Comparison of ENCODE assay signal across 14 mouse cellular contexts in genomic region chr2:108795145-108795544, GRCm38 (mm10).
A peak's percentile ranks its signal among the peaks of the same experiment; 100 is the strongest.
DNase-seq lines count a peak whose midpoint lies in the region; ATAC-seq lines count a peak whose summit lies in the region.
"Had no signal": no experiment of that assay in that cellular context is flagged by ENCODE, and none has a peak within 500 bp of the region (broad histone marks: within the 10 kb centered on the region; RNA-seq: fewer than 3 reads in every experiment).

No protein-coding gene starts in this region.

- peak; percentile 73 for ATAC-seq in frontal cortex, adult (ENCODE audit: low TSS enrichment)
- ATAC-seq: forebrain, embryonic 14.5 days; intestine, embryonic 15.5 days had no signal

- DNase-seq in frontal cortex, postnatal 36 days (ENCODE audit: low spot score in 2 of 2): no peak
- peak; percentile 48 for DNase-seq in embryo, embryonic 10.5 days (ENCODE audit: low spot score)
- peak; percentile 4 for DNase-seq in forelimb bud, embryonic 11.5 days (ENCODE audit: low read depth, low spot score)
- no peak for DNase-seq in cerebellum, adult 9-11 months
- no peak for DNase-seq in cerebellum, postnatal 14 days
- no peak for DNase-seq in spleen, postnatal 14 days (ENCODE audit: low spot score in 2 of 2)
- DNase-seq: adrenal gland, postnatal 10 days; cerebellum, adult 11-12 months; cerebellum, postnatal 10 days; gastrocnemius, postnatal 25 days; kidney, adult 18-20 months had no signal

Comparison
In these comparisons a context has a peak if more than half of its experiments do, and no peak if none do; other contexts are left out.
1. DNase-seq: peak in embryo, embryonic 10.5 days (single experiment) and forelimb bud, embryonic 11.5 days (single experiment); none in frontal cortex, postnatal 36 days (0 of 2), cerebellum, adult 9-11 months (single experiment), cerebellum, postnatal 14 days (0 of 2) and spleen, postnatal 14 days (0 of 2).